Mouse (Mus musculus): ENCODE measurements around the gene Rftn1.

DNA sequence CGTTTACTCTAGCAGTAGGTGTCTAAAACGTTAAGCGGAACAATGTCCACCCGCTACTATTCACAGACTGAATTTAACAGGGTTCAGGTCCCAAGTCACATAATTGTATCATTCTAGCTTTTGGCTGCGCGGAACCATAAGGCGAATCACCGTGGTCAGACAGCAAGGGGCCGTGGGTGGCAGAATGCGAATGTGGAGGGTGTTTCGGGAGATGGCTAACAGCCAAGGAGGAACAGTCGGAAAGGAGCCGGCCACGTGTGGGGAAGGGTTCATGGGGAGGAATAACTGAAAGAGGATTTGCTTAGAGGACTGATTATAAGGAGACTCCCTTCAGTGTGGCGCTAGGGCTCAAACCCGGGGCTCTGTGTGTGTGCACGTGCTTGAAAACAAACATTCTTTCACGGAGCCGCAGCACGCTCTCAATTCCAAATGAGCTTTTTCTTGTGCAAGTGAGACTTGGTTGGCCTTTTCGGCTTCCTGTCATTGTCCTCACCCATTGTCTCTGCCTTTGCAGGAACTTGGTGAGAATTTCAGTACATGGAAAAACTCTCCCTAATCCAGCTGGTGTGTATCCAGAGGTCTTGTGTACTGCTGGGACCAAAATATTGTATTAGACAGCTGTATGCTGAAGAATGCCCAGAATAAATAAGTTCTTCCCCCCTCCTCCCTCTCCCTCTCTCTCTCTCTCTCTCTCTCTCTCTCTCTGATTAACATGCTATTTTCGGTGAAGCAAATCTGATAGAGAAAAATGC is 238.4 kb downstream of the Rftn1 start:
- TF ChIP-seq GATA1 (IDR thresholded peaks at IDR 0.05; ENCODE audit: borderline replicate concordance, low read length) (no peak), FLI1 (IDR thresholded peaks at IDR 0.05; ENCODE audit: low read length) (no peak)

All from megakaryocyte, embryonic 14.5 days (primary cell).